Mouse (Mus musculus): ENCODE data around the gene BC025446.
"Not testable (repeated sequence)": the region's sequence is repeated elsewhere in the genome, so short reads cannot be mapped to it uniquely, and the experiment has no call there.

- not testable (repeated sequence) for TF ChIP-seq GATA1, TAL1 (IDR thresholded peaks at IDR 0.05; ENCODE audit: low read length)
Measured at GRCm38 (mm10) chr15:75190560-75190959, 25.6 kb upstream of the BC025446 start.

Measured in erythroblast, embryonic 14.5 days (primary cell).